Mouse (Mus musculus) kidney, adult 10 weeks (tissue): Measurements from ENCODE around the gene Adam3. TPM values are rescaled to one million over a fixed set of nuclear protein-coding genes. Genes with fewer than 3 reads are reported as not detected.

Experiments
- polyA plus RNA-seq: library from polyadenylated mRNA; stranded (reverse); fragments of 350-450 nt; fragmentation: Illumina TruSeq; extraction: RNeasy Lipid Tissue Mini Kit (QIAGEN cat#74804); gene quantifications from one replicate; pipeline ENCODE4 v1.2.3, GENCODE M21; 2014; ENCODE audit warnings: low read depth, low replicate concordance

Adam3 gene
- polyA plus RNA-seq, result not detected

GRCm38 (mm10) chr8:24725630-24726029, at the start of gene Adam3:
Gene Adam3, minus strand, starts transcription at chr8:24725852.

Other genes with a start within 250 kb of the Adam3 start
- gene Adam5, start 98.5 kb upstream of the Adam3 start, polyA plus RNA-seq, result 0.81 TPM